Mouse (Mus musculus): ENCODE measurements around the gene Bloc1s3.

Bloc1s3 gene

DNA sequence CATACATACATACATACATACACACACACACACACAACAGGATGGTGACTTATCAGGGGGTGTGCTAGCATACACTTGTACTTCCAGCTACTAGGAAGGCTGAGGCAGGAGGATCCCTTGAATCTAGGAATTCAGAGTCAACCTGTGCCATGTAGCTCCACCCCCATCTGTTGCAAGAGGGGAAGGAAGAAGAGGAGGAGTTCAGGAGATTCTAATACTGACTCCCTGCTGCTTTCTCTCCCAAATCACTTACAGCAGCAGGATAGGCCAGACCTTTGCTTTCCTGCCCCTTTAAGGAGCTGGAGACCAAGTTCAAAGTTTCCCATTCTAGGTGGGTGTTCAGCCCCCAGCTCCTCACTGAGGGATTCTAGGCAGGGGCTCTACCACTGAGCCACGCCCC, 22.7 kb downstream of the Bloc1s3 start:
- intact Hi-C loops (cut with DNase I): no loop called here

DNA sequence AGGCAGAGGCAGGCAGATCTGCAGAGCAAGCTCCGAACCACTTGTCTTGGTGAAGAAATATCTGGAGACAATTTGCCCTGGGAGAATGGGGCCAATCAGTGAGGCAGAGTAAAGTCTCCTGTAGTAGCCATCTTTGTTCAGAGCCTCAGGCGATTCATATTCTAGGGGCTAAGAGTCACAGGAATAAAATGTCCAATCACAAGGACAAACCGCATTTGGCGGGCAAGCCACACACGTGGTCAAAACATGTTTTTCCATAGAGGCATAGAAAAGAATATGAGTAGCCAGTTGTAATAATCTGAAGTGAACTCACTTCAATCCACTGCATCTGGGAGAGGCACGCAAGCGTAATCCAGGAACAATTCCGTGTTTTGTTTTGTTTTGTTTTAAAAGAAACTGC, 24.9 kb downstream of the Bloc1s3 start:
- intact Hi-C loops (cut with DNase I): no loop called here

DNA sequence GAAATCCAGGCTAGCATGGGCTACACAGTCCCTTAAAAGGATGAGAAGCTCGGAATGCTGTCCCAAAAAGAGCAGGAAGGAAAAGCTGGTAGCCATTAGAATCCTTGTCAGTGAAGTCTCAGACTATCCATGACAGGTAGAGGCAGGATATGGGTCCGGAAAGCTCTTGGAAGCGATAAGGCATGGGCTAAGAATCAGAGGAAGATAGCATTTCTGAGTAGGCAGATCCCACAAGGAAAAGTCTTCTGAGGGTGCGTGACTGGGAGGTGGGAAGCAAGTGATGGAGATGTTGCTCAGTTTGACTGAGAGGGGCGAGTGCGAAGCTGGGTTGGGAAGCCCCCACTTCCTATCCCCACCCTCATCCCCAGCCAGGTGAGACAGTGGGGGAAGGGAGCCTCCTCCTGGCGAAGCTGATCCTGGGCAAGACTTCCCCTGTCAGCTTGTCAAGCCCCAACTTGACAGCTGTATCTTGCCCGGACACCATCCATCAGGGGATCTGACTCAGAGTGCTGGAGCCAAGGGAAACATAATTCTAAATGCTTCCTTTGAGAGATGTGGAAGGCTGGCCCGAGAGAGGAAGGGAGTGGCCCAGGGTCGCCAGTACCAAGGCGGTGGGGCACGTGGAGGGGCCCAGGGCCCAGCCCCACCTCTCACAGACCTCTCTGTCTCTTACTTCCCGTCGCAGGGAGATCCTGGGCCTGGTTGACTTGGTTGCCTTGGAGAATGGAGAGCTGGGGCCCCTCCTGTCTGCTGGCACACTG, 30.4 kb downstream of the Bloc1s3 start:
- intact Hi-C loops (cut with DNase I): no loop called here

DNA sequence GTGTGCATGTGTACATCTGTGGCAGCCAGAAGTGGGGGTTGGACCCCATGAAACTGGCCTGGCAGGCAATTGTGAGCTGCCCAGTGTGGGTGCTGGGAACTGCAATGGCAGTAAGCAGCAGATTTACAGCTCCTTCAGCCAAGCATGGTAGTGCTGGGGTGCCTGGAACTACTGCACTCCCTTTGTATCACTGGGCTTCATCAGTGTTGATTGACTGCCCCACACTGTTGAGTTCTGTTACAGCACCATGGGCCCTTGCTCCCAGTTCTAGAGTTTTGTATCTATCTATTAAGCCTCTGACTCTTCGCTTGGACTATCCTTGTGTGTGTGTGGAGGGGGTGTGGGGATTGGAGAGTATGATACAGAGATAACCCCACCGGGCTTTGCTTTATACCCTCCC, 31.1 kb downstream of the Bloc1s3 start:
- intact Hi-C loops (cut with DNase I): no loop called here

DNA sequence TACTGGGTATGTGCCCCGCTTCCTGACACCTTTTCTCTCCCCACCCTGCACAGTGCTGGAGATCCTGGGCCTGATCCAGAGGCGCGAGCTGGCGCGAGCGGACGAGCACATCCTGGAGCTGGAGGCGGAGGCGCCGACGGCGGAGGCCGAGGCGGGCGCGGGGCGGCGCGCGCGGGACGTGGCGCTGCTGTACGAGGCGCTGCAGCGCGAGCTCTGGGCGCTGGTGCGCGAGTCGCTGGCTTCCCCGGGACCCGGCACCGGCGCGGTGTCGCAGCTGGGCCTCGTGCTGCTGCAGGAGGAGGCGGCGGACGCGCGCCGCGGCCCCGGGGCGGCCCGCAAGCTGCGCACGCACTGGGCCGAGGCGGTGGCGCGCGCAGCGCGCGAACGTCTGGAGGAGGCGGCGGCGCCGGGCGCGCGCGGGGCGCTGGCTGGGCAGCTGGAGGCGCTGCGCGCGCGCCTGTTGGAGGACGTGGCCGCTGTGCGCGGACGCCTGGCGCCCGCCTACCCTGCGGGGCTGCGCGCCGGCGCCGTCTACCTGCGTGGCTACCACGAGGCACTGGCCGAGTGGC, 34.2 kb downstream of the Bloc1s3 start:
- intact Hi-C loops (cut with DNase I): no loop called here

DNA sequence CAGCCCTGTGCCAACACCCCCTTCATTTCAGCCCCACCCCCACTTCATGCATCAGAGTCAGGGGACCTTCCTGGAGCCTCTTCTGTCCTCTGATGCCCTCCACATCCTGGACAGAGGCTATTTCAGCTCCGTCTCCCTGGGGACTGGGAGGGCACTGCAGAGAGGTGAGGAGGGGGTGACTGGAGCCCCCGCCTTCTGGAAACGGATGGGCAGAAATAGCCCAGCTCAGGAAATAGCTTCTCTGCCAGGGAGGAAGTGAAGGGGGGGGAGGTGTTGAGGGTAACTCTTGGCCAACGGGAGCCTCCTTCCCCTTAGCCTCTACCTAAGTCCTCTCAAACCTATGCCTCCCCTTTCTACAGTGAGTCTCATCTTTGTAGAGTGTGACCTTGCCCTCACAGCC, 35.8 kb downstream of the Bloc1s3 start:
- intact Hi-C loops (cut with DNase I): no loop called here

DNA sequence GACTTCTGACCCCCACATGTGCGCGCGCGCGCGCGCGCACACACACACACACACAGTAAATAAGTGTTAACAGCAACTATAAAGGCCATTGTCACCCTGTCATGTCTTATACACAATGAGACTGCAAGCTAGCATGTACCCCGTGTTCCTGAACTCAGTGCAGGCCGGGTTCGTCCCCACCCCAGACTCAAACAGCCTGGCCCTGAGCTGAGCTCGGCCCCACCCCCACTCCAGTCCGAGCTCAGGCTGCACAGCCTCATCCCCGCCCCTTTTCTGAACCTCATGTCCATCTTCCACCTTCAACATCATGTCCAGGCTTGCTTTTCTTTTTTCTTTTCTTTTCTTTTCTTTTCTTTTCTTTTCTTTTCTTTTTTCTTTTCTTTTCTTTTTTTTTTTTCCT, 37.9 kb downstream of the Bloc1s3 start:
- intact Hi-C loops (cut with DNase I): no loop called here

DNA sequence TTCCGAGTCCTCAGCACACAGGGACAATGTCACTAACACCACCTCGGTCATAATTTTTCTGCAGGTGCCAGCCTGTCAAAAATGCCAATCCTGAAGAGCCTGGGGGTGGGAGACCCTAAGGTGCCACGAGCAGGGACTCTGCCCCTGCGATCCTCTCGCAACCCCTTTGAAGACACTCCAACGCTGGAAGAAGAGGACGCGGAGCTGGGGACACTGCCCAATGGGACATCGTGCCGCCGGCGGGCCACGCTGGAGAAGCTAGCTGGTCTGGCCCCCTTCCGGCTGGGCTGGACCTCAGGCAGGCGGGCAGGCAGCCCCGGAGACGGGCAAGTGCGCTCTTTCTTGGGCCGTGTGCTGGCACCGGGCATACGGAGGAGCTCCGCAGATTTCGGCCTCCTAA, 38.8 kb downstream of the Bloc1s3 start:
- intact Hi-C loops (cut with DNase I): no loop called here

DNA sequence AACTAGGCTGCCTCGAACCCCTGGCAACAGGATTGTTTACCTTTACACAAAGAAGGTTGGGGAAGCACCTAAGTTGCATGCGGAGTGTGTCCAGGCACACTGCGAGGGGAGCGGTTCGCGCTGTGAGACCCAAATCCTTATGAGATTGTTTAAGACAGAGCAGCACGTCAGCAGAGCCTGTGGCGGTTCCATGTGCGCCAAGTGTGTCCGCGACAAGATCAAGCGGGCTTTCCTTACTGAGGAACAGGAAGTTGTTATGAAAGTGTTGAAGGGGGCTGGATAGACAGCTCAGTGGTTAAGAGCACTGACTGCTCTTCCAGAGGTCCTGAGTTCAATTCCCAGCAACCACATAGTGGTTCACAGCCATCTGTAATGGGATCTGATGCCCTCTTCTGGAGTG, 39.9 kb downstream of the Bloc1s3 start:
- intact Hi-C loops (cut with DNase I): no loop called here

DNA sequence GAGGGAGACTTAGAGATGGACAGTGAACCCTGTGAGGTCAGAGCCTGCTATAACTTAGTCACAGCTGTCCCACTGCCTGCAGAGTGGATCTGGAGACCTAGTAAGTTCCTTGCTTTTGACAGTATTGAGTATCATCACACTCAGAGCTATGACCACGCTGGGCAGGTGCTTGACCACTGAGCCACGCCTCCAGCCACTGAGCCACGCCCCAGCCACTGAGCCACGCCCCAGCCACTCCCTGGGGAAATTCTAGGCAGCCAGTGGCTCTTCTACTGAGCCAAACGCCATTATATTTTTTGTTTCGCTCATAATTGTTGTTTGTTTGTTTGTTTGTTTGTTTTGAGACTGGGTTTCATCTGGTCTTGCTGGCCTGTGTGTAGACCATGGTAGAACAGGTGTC, 40.5 kb downstream of the Bloc1s3 start:
- intact Hi-C loops (cut with DNase I): no loop called here

DNA sequence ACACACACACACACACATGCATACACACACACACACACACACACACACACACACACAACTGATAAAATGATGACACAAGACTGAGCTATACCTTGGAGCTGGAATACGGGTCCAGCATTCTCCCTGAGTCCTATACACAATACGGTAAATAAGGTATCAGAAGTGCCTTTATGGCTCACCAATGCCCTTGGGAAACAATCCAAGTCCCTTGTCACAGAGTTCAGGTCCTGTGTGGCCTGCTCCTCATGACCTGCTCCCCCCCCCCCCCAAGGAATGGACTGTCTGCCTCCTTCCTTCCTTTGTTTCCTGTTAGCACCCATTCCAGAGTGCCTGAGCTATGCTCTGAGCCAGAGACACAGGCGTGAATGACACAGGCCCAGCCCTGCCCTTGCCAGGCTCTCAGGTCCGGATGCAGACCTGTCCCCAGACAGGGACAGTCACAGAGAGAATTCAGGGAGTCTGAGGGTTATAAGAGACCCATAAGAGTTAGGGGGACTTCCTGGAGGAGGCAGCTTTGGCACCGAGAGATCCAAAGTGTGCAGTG, 41.5 kb downstream of the Bloc1s3 start:
- intact Hi-C loops (cut with DNase I): no loop called here

DNA sequence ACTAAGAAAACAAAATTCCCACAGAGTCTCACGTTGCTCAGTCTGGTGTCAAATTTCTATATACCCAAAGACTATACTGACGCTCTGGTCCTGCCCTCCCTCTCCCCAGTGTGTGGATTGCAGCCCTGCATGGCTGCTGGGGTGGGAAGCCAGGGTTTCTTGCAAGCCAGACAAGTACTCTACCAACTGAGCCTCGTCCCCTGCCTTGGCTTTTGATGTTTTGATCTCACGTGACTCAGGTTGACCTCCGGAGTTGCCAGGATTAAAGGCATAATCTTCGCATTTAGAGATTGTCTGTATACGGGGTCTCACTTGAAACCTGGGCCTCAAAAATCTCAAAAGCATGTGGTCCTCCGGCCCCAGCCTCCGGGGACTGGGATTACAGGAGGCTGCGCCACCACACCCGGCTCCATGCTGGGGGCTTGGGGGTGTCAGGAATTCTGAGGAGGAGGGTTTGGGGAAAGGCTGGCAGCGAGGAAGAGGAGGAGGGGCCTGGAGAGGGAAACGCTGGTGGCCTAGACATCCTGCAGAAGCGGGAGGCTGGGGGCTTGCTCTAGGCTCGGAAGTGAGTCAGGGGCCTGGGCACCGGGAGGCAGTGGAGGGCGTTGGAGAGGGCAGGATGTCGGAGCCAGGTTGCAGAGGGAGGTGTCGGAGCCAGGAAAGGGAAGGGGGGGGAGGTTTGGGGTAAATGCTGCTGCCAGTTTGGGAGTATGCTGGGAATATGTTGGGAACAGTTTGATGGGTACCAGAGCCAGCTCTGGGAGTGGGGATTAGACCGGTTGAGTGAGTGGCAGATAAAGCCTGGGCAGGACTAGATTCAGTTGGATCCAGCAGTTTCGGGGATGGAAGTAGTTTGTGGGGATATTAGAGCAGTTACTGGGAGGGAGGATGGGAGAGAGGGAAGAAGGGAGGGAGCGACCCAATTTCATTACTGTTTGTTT, 43.5 kb downstream of the Bloc1s3 start:
- intact Hi-C loops (cut with DNase I): no loop called here

DNA sequence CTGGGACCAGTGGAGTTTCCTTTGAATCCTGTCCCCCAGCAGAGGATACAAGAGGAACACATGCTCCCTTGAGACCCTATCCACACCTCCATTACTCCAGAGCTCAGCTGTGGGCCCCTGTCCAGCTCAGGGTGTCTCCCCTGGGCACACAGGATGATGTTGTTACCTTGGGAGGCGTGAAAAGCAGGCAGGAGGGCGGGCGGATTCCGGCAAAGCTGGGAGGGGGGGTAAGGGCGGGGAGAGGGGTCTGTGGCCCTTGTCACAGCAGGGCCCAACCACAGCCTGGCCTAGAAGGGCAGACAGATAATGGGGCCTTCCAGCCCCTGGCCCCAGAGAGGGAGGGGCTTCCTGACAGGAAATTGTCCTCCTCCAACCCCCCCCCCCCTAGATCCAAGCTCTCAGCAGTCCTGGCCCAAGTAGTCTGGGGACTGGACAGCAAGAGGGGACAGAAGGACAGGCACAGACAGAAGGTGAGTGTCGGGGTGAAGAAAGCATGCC, 45.2 kb downstream of the Bloc1s3 start, which contains the start of gene Exoc3l2:
TSS of gene Exoc3l2 (plus strand) at position 448 of the 498 bp plus-strand sequence.
- intact Hi-C loops (cut with DNase I): no loop called here

DNA sequence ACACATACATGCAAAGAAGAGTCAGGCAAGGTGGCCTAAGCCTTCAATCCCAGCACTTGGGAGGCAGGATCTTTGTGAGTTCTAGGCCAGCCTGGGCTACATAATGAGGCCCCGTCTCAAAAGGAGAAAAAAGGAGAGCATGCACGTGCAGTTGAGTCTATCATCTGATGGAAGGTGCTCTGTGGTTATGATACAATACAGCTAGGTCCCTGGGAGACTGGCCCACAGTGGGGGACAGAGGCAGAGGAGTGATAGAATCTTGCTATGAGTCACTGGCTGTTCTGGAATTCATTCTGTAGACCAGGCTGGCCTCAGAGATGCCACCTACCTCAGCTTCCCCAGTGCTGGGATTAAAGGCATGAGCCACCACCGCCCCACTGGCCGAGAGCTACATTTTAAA, 45.7 kb downstream of the Bloc1s3 start:
- intact Hi-C loops (cut with DNase I): no loop called here

DNA sequence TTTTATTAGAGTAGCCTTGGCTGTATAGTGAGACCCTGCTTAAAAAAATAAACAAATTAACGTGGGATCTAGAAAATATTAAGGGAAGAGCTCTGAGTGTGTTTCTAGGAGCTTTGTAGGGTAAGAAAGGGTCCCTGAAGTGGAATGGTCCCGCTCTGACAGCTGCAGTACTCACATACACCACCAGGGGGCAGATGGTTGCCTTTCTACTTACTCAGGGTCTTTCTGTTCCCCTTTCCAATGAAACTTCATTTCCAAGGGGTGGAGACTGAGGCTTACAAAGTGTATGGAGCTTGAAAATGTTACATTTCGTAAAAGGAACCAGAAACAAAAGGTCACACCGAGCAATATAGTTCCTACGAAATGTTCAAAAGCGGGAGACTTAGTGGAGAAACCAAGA, 46.7 kb downstream of the Bloc1s3 start:
- intact Hi-C loops (cut with DNase I): no loop called here

DNA sequence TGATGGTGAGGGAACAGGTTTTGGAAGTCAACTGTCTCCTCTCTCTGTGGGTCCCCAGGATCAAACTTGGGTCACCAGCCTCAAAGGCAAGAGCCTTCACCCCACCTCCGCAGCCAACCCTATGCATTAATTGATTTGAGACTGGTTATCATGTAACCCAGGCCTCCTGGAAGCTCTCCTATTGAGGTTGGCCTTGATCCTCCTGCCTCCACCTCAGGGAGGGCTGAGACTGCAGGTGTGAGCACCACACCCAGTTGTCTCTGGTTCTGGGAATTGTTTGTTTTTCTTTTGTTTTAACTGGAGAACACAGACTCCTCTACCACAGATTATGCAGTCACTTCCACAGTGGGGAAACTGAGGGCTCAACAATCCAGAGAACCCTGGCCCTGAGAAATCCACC, 47.7 kb downstream of the Bloc1s3 start:
- intact Hi-C loops (cut with DNase I): no loop called here

DNA sequence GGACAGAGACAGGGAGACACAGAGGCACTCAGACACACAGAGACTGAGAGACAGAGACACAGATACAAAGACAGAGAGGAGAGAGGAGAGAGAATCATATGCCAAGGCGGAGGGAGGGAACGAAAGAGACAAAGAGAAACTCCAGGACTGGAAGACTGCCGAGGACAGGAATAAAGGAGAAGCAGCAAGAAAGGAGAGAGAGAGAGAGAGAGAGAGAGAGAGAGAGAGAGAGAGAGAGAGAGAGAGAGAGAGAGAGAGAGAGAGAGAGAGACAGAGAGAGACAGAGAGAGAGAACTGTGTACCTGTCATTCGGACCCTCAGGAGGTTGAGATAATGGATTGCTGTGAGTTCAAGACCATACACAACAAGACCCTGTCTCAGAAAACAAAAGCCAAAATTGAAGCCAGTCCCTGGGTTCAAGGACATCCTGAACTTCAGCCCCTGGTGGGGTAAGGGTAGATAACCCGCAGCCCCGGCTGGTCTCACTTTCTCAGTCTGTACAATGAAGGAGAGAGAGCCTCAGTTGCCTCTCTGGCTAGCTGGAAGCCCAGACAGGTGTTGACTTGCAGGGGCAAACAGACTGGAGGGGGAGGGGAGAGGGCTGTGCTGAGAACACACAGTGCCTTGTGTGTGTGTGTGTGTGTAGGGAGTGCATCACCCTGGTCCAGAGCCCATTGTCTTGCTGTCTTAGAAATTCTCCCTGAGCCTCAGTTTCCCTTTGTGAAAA, 48.9 kb downstream of the Bloc1s3 start:
- intact Hi-C loops (cut with DNase I): loop anchor here (5.0 kb wide), 2 partner anchors 48 to 113 kb away; partner anchors contain the start of genes Bloc1s3 and Trappc6a

DNA sequence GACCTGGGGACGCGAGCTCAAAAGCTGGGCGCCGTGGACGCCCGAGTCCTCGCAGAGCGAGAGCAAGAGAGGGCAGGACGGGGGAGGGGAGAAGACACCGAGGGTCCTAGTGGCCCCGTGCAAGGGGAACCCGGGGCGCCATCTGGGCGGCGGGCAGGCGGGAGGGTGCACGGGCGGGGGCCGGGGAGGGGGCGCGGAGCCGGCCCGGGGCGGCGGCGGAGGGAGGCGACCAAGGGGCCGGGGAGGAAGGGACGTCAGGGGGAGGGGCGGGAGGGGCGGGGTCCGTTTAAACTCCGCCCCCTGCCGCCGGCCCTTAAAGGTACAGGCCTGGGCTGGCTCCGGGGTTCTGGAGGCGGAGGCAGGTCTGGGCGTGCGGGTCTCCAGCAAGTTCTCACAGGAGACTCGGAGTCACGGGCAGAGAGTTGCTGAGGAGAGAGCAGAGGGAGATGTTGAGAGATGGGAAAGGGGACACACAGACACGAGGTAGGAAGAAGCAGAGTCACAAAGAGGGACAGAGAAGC, 49.5 kb downstream of the Bloc1s3 start, which contains the start of gene Mark4:
TSS of gene Mark4 (minus strand) at position 231 of the 521 bp plus-strand sequence.
- intact Hi-C loops (cut with DNase I): loop anchor here (5.0 kb wide), 2 partner anchors 49 to 114 kb away; partner anchors contain the start of genes Bloc1s3 and Trappc6a

DNA sequence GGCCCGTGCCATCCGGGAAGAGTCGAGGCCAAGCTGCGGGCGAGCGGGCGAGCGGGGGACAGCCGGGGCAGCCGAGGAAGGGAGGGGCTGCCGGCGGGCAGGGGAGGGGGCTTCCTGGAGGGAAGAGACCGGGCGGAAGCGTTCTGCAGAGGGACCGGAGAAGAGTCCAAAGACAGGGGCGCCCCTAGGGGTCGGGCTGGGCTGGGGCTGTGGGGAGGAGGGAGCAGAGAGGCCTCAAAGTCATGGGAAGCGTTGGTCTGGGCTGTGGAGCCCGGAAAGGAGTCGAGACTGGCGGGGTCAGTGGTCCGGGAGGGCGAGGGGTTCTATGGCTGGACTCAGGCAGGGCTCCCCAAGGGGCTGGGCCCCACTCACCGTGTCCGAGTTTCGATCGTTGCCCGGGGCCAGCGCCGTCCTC, 50.1 kb downstream of the Bloc1s3 start:
- intact Hi-C loops (cut with DNase I): loop anchor here (5.0 kb wide), 2 partner anchors 49 to 114 kb away; partner anchors contain the start of genes Bloc1s3 and Trappc6a

DNA sequence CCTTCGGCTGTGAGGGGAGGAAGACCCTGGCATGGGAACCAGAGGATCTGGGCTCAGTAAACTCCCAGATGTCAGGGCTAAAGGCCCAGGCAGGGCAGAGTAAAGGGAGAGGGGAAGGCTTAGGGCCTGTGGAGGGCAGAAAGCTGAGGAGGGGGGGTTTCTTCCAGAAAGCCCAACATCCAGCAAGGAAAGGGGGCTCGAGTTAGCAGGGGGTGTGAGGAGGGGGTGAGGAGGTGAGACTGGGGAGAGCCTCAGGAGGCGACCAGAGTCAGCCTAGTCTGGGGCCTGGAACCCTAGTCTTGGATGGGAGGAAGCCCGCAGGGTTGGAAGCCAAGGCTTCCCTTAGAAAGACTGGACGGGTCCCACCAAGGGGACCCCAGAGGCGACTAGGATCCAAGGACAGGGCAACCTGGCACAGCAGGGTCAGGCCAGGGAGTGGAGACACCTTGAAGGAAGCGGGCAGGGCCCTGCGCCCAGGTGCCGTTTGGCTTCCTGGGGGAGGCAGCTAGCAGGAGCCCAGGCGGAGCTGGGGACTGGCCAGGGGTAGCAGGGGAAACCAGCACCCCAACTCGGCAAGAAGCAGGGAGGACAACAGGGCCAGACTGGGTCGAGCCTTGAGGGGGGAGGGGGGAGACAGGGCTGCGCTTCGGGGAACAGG, 50.6 kb downstream of the Bloc1s3 start:
- intact Hi-C loops (cut with DNase I): loop anchor here (5.0 kb wide), 2 partner anchors 50 to 115 kb away; partner anchors contain the start of genes Bloc1s3 and Trappc6a

Data from adrenal gland (tissue).